Mouse (Mus musculus): Measurements from ENCODE around the gene Hbb-y. TPM values are rescaled to one million over a fixed set of nuclear protein-coding genes. Genes with fewer than 3 reads are reported as not detected.
"Not testable (repeated sequence)": the region's sequence is repeated elsewhere in the genome, so short reads cannot be mapped to it uniquely, and the experiment has no call there.

Hbb-y gene
- polyA plus RNA-seq, 1 experiment, result not detected

GRCm38 (mm10) chr7:103813766-103814165, 39.2 kb downstream of the Hbb-y start, which contains the start of gene Hbb-bt:
TSS of gene Hbb-bt (minus strand) at chr7:103813996.
- Histone ChIP-seq H3K4me1 (ENCODE audit: control insufficient read depth, insufficient read depth, low read length) (no peaks in the 10 kb centered on the region), H3K27ac (ENCODE audit: insufficient read depth, low read length) (no peak within 1 kb of the TSS), H3K4me3 (ENCODE audit: insufficient read depth, low read length) (no peak within 1 kb of the TSS)
- no peak for TF ChIP-seq POLR2A (IDR thresholded peaks at IDR 0.05; ENCODE audit: low read depth, low read length)
- TF ChIP-seq CTCF (IDR thresholded peaks at IDR 0.05; ENCODE audit: borderline replicate concordance, insufficient read depth, low read length), result no peak

GRCm38 (mm10) chr7:103813152-103813551, 39.9 kb downstream of the Hbb-y start:
- not testable (repeated sequence) for H3K4me3 ChIP-seq (ENCODE audit: insufficient read depth, low read length); H3K4me1 ChIP-seq (ENCODE audit: control insufficient read depth, insufficient read depth, low read length); H3K27ac ChIP-seq (ENCODE audit: insufficient read depth, low read length)

GRCm38 (mm10) chr7:103812174-103812573, 40.8 kb downstream of the Hbb-y start:
- H3K27ac ChIP-seq (ENCODE audit: insufficient read depth, low read length), result no peak overlapping the region
- no peak for TF ChIP-seq CTCF (IDR thresholded peaks at IDR 0.05; ENCODE audit: borderline replicate concordance, insufficient read depth, low read length)
- TF ChIP-seq POLR2A (IDR thresholded peaks at IDR 0.05; ENCODE audit: low read depth, low read length), result no peak
- H3K4me3 ChIP-seq (ENCODE audit: insufficient read depth, low read length), result no peak overlapping the region
- H3K4me1 ChIP-seq (ENCODE audit: control insufficient read depth, insufficient read depth, low read length), result no peaks in the 10 kb centered on the region

- Histone ChIP-seq H3K4me3 (ENCODE audit: insufficient read depth, low read length) (no peak overlapping the region), H3K4me1 (ENCODE audit: control insufficient read depth, insufficient read depth, low read length) (no peaks in the 10 kb centered on the region), H3K27ac (ENCODE audit: insufficient read depth, low read length) (no peak overlapping the region)
- TF ChIP-seq POLR2A (IDR thresholded peaks at IDR 0.05; ENCODE audit: low read depth, low read length) (no peak), CTCF (IDR thresholded peaks at IDR 0.05; ENCODE audit: borderline replicate concordance, insufficient read depth, low read length) (no peak)
Observed at GRCm38 (mm10) chr7:103811223-103811845, 41.7 kb downstream of the Hbb-y start.

GRCm38 (mm10) chr7:103810746-103811145, 42.3 kb downstream of the Hbb-y start:
- TF ChIP-seq CTCF (IDR thresholded peaks at IDR 0.05; ENCODE audit: borderline replicate concordance, insufficient read depth, low read length) (no peak), POLR2A (IDR thresholded peaks at IDR 0.05; ENCODE audit: low read depth, low read length) (no peak)
- H3K27ac ChIP-seq (ENCODE audit: insufficient read depth, low read length), result no peak overlapping the region
- no peak overlapping the region for H3K4me3 ChIP-seq (ENCODE audit: insufficient read depth, low read length)
- H3K4me1 ChIP-seq (ENCODE audit: control insufficient read depth, insufficient read depth, low read length), result no peaks in the 10 kb centered on the region

GRCm38 (mm10) chr7:103810296-103810695, 42.7 kb downstream of the Hbb-y start:
- H3K4me3 ChIP-seq (ENCODE audit: insufficient read depth, low read length), result no peak overlapping the region
- TF ChIP-seq CTCF (IDR thresholded peaks at IDR 0.05; ENCODE audit: borderline replicate concordance, insufficient read depth, low read length), result no peak
- no peak for TF ChIP-seq POLR2A (IDR thresholded peaks at IDR 0.05; ENCODE audit: low read depth, low read length)
- no peaks in the 10 kb centered on the region for H3K4me1 ChIP-seq (ENCODE audit: control insufficient read depth, insufficient read depth, low read length)
- H3K27ac ChIP-seq (ENCODE audit: insufficient read depth, low read length), result no peak overlapping the region

GRCm38 (mm10) chr7:103809801-103810155, 43.2 kb downstream of the Hbb-y start:
- H3K4me1 ChIP-seq (ENCODE audit: control insufficient read depth, insufficient read depth, low read length), result no peaks in the 10 kb centered on the region
- H3K27ac ChIP-seq (ENCODE audit: insufficient read depth, low read length), result no peak overlapping the region
- no peak for TF ChIP-seq CTCF (IDR thresholded peaks at IDR 0.05; ENCODE audit: borderline replicate concordance, insufficient read depth, low read length)
- TF ChIP-seq POLR2A (IDR thresholded peaks at IDR 0.05; ENCODE audit: low read depth, low read length), result no peak
- no peak overlapping the region for H3K4me3 ChIP-seq (ENCODE audit: insufficient read depth, low read length)

- TF ChIP-seq CTCF (IDR thresholded peaks at IDR 0.05; ENCODE audit: borderline replicate concordance, insufficient read depth, low read length), result no peak
- no peak for TF ChIP-seq POLR2A (IDR thresholded peaks at IDR 0.05; ENCODE audit: low read depth, low read length)
- Histone ChIP-seq H3K4me1 (ENCODE audit: control insufficient read depth, insufficient read depth, low read length) (no peaks in the 10 kb centered on the region), H3K4me3 (ENCODE audit: insufficient read depth, low read length) (no peak overlapping the region), H3K27ac (ENCODE audit: insufficient read depth, low read length) (no peak overlapping the region)
Observed at GRCm38 (mm10) chr7:103808971-103809800, 43.8 kb downstream of the Hbb-y start.

- H3K4me1 ChIP-seq (ENCODE audit: control insufficient read depth, insufficient read depth, low read length); H3K27ac ChIP-seq (ENCODE audit: insufficient read depth, low read length); H3K4me3 ChIP-seq (ENCODE audit: insufficient read depth, low read length): not testable (repeated sequence)
Observed at GRCm38 (mm10) chr7:103808120-103808519, 44.9 kb downstream of the Hbb-y start.

- Histone ChIP-seq H3K4me1 (ENCODE audit: control insufficient read depth, insufficient read depth, low read length) (no peaks in the 10 kb centered on the region), H3K4me3 (ENCODE audit: insufficient read depth, low read length) (no peak overlapping the region), H3K27ac (ENCODE audit: insufficient read depth, low read length) (no peak overlapping the region)
- no peak for TF ChIP-seq CTCF (IDR thresholded peaks at IDR 0.05; ENCODE audit: borderline replicate concordance, insufficient read depth, low read length)
- no peak for TF ChIP-seq POLR2A (IDR thresholded peaks at IDR 0.05; ENCODE audit: low read depth, low read length)
Observed at GRCm38 (mm10) chr7:103806856-103807255, 46.2 kb downstream of the Hbb-y start.

Other genes starting within 250 kb of the Hbb-y start
- not detected in 2 replicates for gene Olfr620, start 240.7 kb downstream of the Hbb-y start, polyA plus RNA-seq (2011; ENCODE audit: insufficient read length, low read depth, missing spikeins)
- gene Olfr622, start 210.5 kb downstream of the Hbb-y start, polyA plus RNA-seq (2011; ENCODE audit: insufficient read length, low read depth, missing spikeins), result not detected in 2 replicates
- gene Olfr623, start 189.5 kb downstream of the Hbb-y start, polyA plus RNA-seq (2011; ENCODE audit: insufficient read length, low read depth, missing spikeins), result not detected in 2 replicates
- not detected in 2 replicates for gene Olfr624, start 182.0 kb downstream of the Hbb-y start, polyA plus RNA-seq (2011; ENCODE audit: insufficient read length, low read depth, missing spikeins)
- not detected in 2 replicates for gene Olfr625-ps1, start 170.5 kb downstream of the Hbb-y start, polyA plus RNA-seq (2011; ENCODE audit: insufficient read length, low read depth, missing spikeins)
- gene Olfr243, start 138.5 kb downstream of the Hbb-y start, polyA plus RNA-seq (2011; ENCODE audit: insufficient read length, low read depth, missing spikeins), result not detected in 2 replicates
- not detected in 2 replicates for gene Olfr628, start 122.8 kb downstream of the Hbb-y start, polyA plus RNA-seq (2011; ENCODE audit: insufficient read length, low read depth, missing spikeins)
- not detected in 2 replicates for gene Olfr629, start 108.3 kb downstream of the Hbb-y start, polyA plus RNA-seq (2011; ENCODE audit: insufficient read length, low read depth, missing spikeins)
- not detected in 2 replicates for gene Olfr630, start 95.9 kb downstream of the Hbb-y start, polyA plus RNA-seq (2011; ENCODE audit: insufficient read length, low read depth, missing spikeins)
- not detected in 2 replicates for gene Olfr69, start 81.6 kb downstream of the Hbb-y start, polyA plus RNA-seq (2011; ENCODE audit: insufficient read length, low read depth, missing spikeins)
- gene Olfr68, start 73.5 kb downstream of the Hbb-y start, polyA plus RNA-seq (2011; ENCODE audit: insufficient read length, low read depth, missing spikeins), result not detected in 2 replicates
- not detected in 2 replicates for gene Olfr67, start 61.4 kb downstream of the Hbb-y start, polyA plus RNA-seq (2011; ENCODE audit: insufficient read length, low read depth, missing spikeins)
- gene Hbb-bt, start 39.2 kb downstream of the Hbb-y start, polyA plus RNA-seq (2011; ENCODE audit: insufficient read length, low read depth, missing spikeins), result not detected in 2 replicates
- gene Hbb-bs, start 25.1 kb downstream of the Hbb-y start, polyA plus RNA-seq (2011; ENCODE audit: insufficient read length, low read depth, missing spikeins), result not detected in 2 replicates
- gene Hbb-bh2, start 12.7 kb downstream of the Hbb-y start, polyA plus RNA-seq (2011; ENCODE audit: insufficient read length, low read depth, missing spikeins), result not detected in 2 replicates
- gene Hbb-bh1, start 10.1 kb downstream of the Hbb-y start, polyA plus RNA-seq (2011; ENCODE audit: insufficient read length, low read depth, missing spikeins), result not detected in 2 replicates
- not detected in 2 replicates for gene Olfr66, start 33.0 kb upstream of the Hbb-y start, polyA plus RNA-seq (2011; ENCODE audit: insufficient read length, low read depth, missing spikeins)
- not detected in 2 replicates for gene Olfr64, start 41.3 kb upstream of the Hbb-y start, polyA plus RNA-seq (2011; ENCODE audit: insufficient read length, low read depth, missing spikeins)
- gene Olfr65, start 50.3 kb upstream of the Hbb-y start, polyA plus RNA-seq (2011; ENCODE audit: insufficient read length, low read depth, missing spikeins), result not detected in 2 replicates
- gene Olfr631, start 75.6 kb upstream of the Hbb-y start, polyA plus RNA-seq (2011; ENCODE audit: insufficient read length, low read depth, missing spikeins), result not detected in 2 replicates
- gene Olfr632, start 81.1 kb upstream of the Hbb-y start, polyA plus RNA-seq (2011; ENCODE audit: insufficient read length, low read depth, missing spikeins), result not detected in 2 replicates
- gene Olfr633, start 91.2 kb upstream of the Hbb-y start, polyA plus RNA-seq (2011; ENCODE audit: insufficient read length, low read depth, missing spikeins), result not detected in 2 replicates
- not detected in 2 replicates for gene Olfr635, start 117.9 kb upstream of the Hbb-y start, polyA plus RNA-seq (2011; ENCODE audit: insufficient read length, low read depth, missing spikeins)
- gene Olfr638, start 145.5 kb upstream of the Hbb-y start, polyA plus RNA-seq (2011; ENCODE audit: insufficient read length, low read depth, missing spikeins), result not detected in 2 replicates
- not detected in 2 replicates for gene Olfr639, start 164.1 kb upstream of the Hbb-y start, polyA plus RNA-seq (2011; ENCODE audit: insufficient read length, low read depth, missing spikeins)
- not detected in 2 replicates for gene Olfr640, start 172.4 kb upstream of the Hbb-y start, polyA plus RNA-seq (2011; ENCODE audit: insufficient read length, low read depth, missing spikeins)
- not detected in 2 replicates for gene Olfr641, start 182.2 kb upstream of the Hbb-y start, polyA plus RNA-seq (2011; ENCODE audit: insufficient read length, low read depth, missing spikeins)
- not detected in 2 replicates for gene Olfr642, start 199.4 kb upstream of the Hbb-y start, polyA plus RNA-seq (2011; ENCODE audit: insufficient read length, low read depth, missing spikeins)
- gene 4930516K23Rik, start 208.2 kb upstream of the Hbb-y start, polyA plus RNA-seq (2011; ENCODE audit: insufficient read length, low read depth, missing spikeins), result not detected in 2 replicates
- gene Olfr644, start 218.7 kb upstream of the Hbb-y start, polyA plus RNA-seq (2011; ENCODE audit: insufficient read length, low read depth, missing spikeins), result not detected in 2 replicates
- gene Olfr645, start 232.2 kb upstream of the Hbb-y start, polyA plus RNA-seq (2011; ENCODE audit: insufficient read length, low read depth, missing spikeins), result not detected in 2 replicates

Data from embryonic fibroblast, embryonic 13.5 days (primary cell).